Comparison of ENCODE assay signal across 12 mouse cellular contexts in the genomic region with DNA sequence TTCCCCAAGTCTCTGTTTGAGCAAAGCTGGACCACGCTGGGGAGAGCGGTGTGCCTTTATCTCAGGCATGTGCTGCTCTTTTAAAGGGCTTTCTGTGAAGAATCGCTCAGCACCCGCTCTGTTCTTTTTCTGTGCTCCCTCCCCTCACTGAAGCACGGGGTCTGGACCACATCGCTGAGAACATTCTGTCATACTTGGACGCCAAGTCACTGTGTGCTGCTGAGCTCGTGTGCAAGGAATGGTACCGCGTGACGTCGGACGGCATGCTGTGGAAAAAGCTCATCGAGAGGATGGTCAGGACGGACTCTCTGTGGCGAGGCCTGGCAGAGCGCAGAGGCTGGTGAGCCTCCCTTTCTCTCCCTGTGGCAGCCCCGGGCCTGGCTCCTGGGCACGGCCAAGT. TPM values are rescaled to one million over a fixed set of nuclear protein-coding genes. Genes with fewer than 3 reads are reported as not detected.
DNase-seq lines count a peak whose midpoint lies in the region; ATAC-seq lines count a peak whose summit lies in the region.
"Had no signal": no experiment of that assay in that cellular context is flagged by ENCODE, and none has a peak within 500 bp of the region (broad histone marks: within the 10 kb centered on the region; RNA-seq: fewer than 3 reads in every experiment).

No protein-coding gene starts in this region.

- no peak overlapping the region for H3K4me3 ChIP-seq in forebrain, embryonic 14.5 days (ENCODE audit: low read depth, low read length)
- H3K4me3 ChIP-seq in forebrain, embryonic 16.5 days (replicated peaks; ENCODE audit: low read length): no peak overlapping the region
- no peak overlapping the region for H3K4me3 ChIP-seq in midbrain, embryonic 11.5 days (ENCODE audit: low read depth, low read length)
- no peak overlapping the region for H3K4me3 ChIP-seq in midbrain, embryonic 16.5 days (ENCODE audit: low read depth, low read length)
- H3K4me3 ChIP-seq: lung, embryonic 15.5 days; stomach, embryonic 15.5 days had no signal

- peak; percentile 27 for DNase-seq in forebrain, embryonic 14.5 days (ENCODE audit: low spot score)
- peak; percentile 81 for DNase-seq in midbrain, embryonic 11.5 days (ENCODE audit: low spot score, missing footprints)
- DNase-seq in heart, adult 9 months (ENCODE audit: low spot score in 2 of 2): peak; percentile 29 to 45
- peak; percentile 71 for DNase-seq in layer of hippocampus, adult 9-11 months
- DNase-seq in kidney, adult 8-10 months: no peak
- no peak for DNase-seq in gastrocnemius, postnatal 10 days
- DNase-seq: adrenal gland, postnatal 14 days; kidney, adult 11 months had no signal

- no peak overlapping the region for H3K9ac ChIP-seq in forebrain, embryonic 14.5 days (ENCODE audit: low read length)
- H3K9ac ChIP-seq in forebrain, embryonic 16.5 days (replicated peaks; ENCODE audit: low read depth, low read length): no peak overlapping the region
- no peak overlapping the region for H3K9ac ChIP-seq in midbrain, embryonic 11.5 days (ENCODE audit: low read length)
- no peak overlapping the region for H3K9ac ChIP-seq in midbrain, embryonic 16.5 days (ENCODE audit: low read depth, low read length)
- H3K9ac ChIP-seq: lung, embryonic 15.5 days; stomach, embryonic 15.5 days had no signal

- no peak overlapping the region for H3K4me2 ChIP-seq in forebrain, embryonic 14.5 days (ENCODE audit: low read length)
- no peak overlapping the region for H3K4me2 ChIP-seq in forebrain, embryonic 16.5 days (ENCODE audit: low read length)
- H3K4me2 ChIP-seq in midbrain, embryonic 11.5 days: no peak overlapping the region
- no peak overlapping the region for H3K4me2 ChIP-seq in midbrain, embryonic 16.5 days (ENCODE audit: low read length)
- H3K4me2 ChIP-seq: lung, embryonic 15.5 days; stomach, embryonic 15.5 days had no signal

- H3K27me3 ChIP-seq in forebrain, embryonic 14.5 days (replicated peaks; ENCODE audit: control insufficient read depth, insufficient read depth, low read length): no peaks in the 10 kb centered on the region
- H3K27me3 ChIP-seq in forebrain, embryonic 16.5 days (replicated peaks; ENCODE audit: control insufficient read depth, insufficient read depth, low read length): no peaks in the 10 kb centered on the region
- no peaks in the 10 kb centered on the region for H3K27me3 ChIP-seq in midbrain, embryonic 11.5 days (ENCODE audit: control insufficient read depth, insufficient read depth, low read length)
- no peaks in the 10 kb centered on the region for H3K27me3 ChIP-seq in midbrain, embryonic 16.5 days (ENCODE audit: control insufficient read depth, insufficient read depth, low read depth, low read length)
- H3K27me3 ChIP-seq: lung, embryonic 15.5 days; stomach, embryonic 15.5 days had no signal

- H3K4me1 ChIP-seq in forebrain, embryonic 14.5 days (ENCODE audit: control insufficient read depth, insufficient read depth, low read length): no peaks in the 10 kb centered on the region
- peaks cover 16% of the 10 kb centered on the region for H3K4me1 ChIP-seq in forebrain, embryonic 16.5 days (replicated peaks; ENCODE audit: control insufficient read depth, insufficient read depth, low read length)
- no peaks in the 10 kb centered on the region for H3K4me1 ChIP-seq in midbrain, embryonic 11.5 days (ENCODE audit: control insufficient read depth, insufficient read depth, low read length)
- H3K4me1 ChIP-seq in midbrain, embryonic 16.5 days (ENCODE audit: control insufficient read depth, insufficient read depth, low read length): peaks cover 2% of the 10 kb centered on the region; the same call in 1 of the 2 replicates
- H3K4me1 ChIP-seq: lung, embryonic 15.5 days; stomach, embryonic 15.5 days had no signal

- no peak for ATAC-seq in forebrain, embryonic 14.5 days
- no peak for ATAC-seq in forebrain, embryonic 16.5 days
- ATAC-seq in midbrain, embryonic 11.5 days (ENCODE audit: low FRiP score): no peak
- ATAC-seq in midbrain, embryonic 16.5 days: no peak

- 67% methylated on average over 19 of the region's 19 CpGs for WGBS in forebrain, embryonic 14.5 days
- WGBS in forebrain, embryonic 16.5 days: 61% methylated on average over 19 of the region's 19 CpGs
- WGBS in midbrain, embryonic 11.5 days: 85% methylated on average over 19 of the region's 19 CpGs
- WGBS in midbrain, embryonic 16.5 days: 73% methylated on average over 19 of the region's 19 CpGs

- H3K9me3 ChIP-seq in forebrain, embryonic 14.5 days (replicated peaks; ENCODE audit: control insufficient read depth, low read length): no peaks in the 10 kb centered on the region
- H3K9me3 ChIP-seq in forebrain, embryonic 16.5 days (ENCODE audit: control insufficient read depth, low read length): no peaks in the 10 kb centered on the region
- no peaks in the 10 kb centered on the region for H3K9me3 ChIP-seq in midbrain, embryonic 11.5 days (ENCODE audit: control insufficient read depth, low read length)
- no peaks in the 10 kb centered on the region for H3K9me3 ChIP-seq in midbrain, embryonic 16.5 days (replicated peaks; ENCODE audit: control insufficient read depth, low read length, poor library complexity, severe bottlenecking)
- H3K9me3 ChIP-seq: lung, embryonic 15.5 days; stomach, embryonic 15.5 days had no signal

- H3K36me3 ChIP-seq in forebrain, embryonic 14.5 days (ENCODE audit: control insufficient read depth, insufficient read depth, low read length): 0 out of 2 replicates have a peak, but pooled peaks cover 3% of the 10 kb centered on the region
- no peaks in the 10 kb centered on the region for H3K36me3 ChIP-seq in forebrain, embryonic 16.5 days (ENCODE audit: control insufficient read depth, insufficient read depth)
- H3K36me3 ChIP-seq in midbrain, embryonic 11.5 days (ENCODE audit: control insufficient read depth, insufficient read depth, low read length): no peaks in the 10 kb centered on the region
- no peaks in the 10 kb centered on the region for H3K36me3 ChIP-seq in midbrain, embryonic 16.5 days (ENCODE audit: control insufficient read depth, insufficient read depth, low read length)
- H3K36me3 ChIP-seq: lung, embryonic 15.5 days had no signal

- no peak overlapping the region for H3K27ac ChIP-seq in forebrain, embryonic 14.5 days (ENCODE audit: low read depth, low read length)
- H3K27ac ChIP-seq in forebrain, embryonic 16.5 days (ENCODE audit: low read length): no peak overlapping the region
- H3K27ac ChIP-seq in midbrain, embryonic 11.5 days (ENCODE audit: low read depth, low read length): no peak overlapping the region
- H3K27ac ChIP-seq in midbrain, embryonic 16.5 days (ENCODE audit: low read length): no peak overlapping the region
- H3K27ac ChIP-seq: lung, embryonic 15.5 days; stomach, embryonic 15.5 days had no signal

RNA-seq across cellular contexts. Expression of a gene that starts 52.8 kb away (rescaled TPM):
- 11.5 and 13.0 TPM in 2 replicates for polyA plus RNA-seq in forebrain, embryonic 14.5 days (2014; fragmentation: Nextera tagmentation; extraction: Ambion mirVana)
- polyA plus RNA-seq in forebrain, embryonic 16.5 days (2015; fragmentation: Nextera tagmentation; extraction: Ambion mirVana): 12.8 and 14.6 TPM in 2 replicates
- 14.3 and 16.5 TPM in 2 replicates for polyA plus RNA-seq in midbrain, embryonic 11.5 days (2014; fragmentation: Nextera tagmentation; extraction: Ambion mirVana)
- polyA plus RNA-seq in midbrain, embryonic 16.5 days (2015; fragmentation: Nextera tagmentation; extraction: Ambion mirVana): 12.7 and 13.3 TPM in 2 replicates
- 10 to 100 TPM in 1 of 2 experiments, 1 to 10 TPM in 1; 8.5 to 10.4 TPM for total RNA-seq in gastrocnemius, postnatal 10 days (2021)

RNA-seq across cellular contexts. Expression of a gene that starts 52.9 kb away (rescaled TPM):
- polyA plus RNA-seq in forebrain, embryonic 14.5 days (2014; fragmentation: Nextera tagmentation; extraction: Ambion mirVana): 49.0 and 50.1 TPM in 2 replicates
- polyA plus RNA-seq in forebrain, embryonic 16.5 days (2015; fragmentation: Nextera tagmentation; extraction: Ambion mirVana): 41.4 and 44.0 TPM in 2 replicates
- polyA plus RNA-seq in midbrain, embryonic 11.5 days (2014; fragmentation: Nextera tagmentation; extraction: Ambion mirVana): 47.7 and 54.3 TPM in 2 replicates
- 66.9 and 75.8 TPM in 2 replicates for polyA plus RNA-seq in midbrain, embryonic 16.5 days (2015; fragmentation: Nextera tagmentation; extraction: Ambion mirVana)
- 10 to 100 TPM; 12.4 to 13.8 TPM for total RNA-seq in gastrocnemius, postnatal 10 days (2021)

Comparison
In these comparisons a context has a peak if more than half of its experiments do, and no peak if none do; other contexts are left out.
1. DNase-seq: peak in forebrain, embryonic 14.5 days (single experiment), midbrain, embryonic 11.5 days (single experiment), heart, adult 9 months (2 of 2) and layer of hippocampus, adult 9-11 months (single experiment); none in kidney, adult 8-10 months (0 of 2) and gastrocnemius, postnatal 10 days (single experiment).